ENCODE assay signal across 9 mouse cellular contexts in the genomic region with DNA sequence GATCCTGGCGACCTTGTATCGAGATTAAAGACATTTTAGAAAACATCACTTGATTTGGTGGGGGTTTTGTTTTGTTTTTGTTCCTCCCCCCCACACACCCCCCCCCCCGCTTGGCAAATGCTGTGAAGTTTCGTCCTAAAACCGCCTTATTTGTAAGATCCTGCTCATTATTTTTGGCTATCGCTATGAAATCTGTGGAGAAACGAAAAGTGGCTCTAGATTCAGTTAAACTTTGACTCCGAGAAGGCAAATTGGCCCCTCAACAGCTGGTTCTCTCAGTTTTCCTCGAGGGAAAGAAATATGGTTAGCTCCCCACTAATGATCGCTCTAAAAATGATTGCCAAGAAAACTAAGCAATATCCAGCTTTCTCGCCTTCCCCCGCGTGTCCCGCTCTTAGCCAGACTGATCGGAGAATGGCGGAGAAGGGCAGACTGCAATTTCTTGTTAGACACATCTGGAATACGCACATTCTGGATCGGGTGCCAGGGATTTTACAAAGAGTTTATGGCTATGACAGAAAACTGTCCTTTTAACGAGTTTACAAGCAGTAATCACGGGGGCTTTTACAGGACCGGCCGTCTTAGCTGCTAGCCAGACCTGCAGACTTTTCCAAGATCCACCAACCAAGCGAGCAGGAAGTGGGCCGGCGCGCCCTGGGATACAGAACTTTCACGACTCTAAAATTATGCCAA. TPM values are rescaled to one million over a fixed set of nuclear protein-coding genes. Genes with fewer than 3 reads are reported as not detected.
DNase-seq lines count a peak whose midpoint lies in the region; ATAC-seq lines count a peak whose summit lies in the region.
"Had no signal": no experiment of that assay in that cellular context is flagged by ENCODE, and none has a peak within 500 bp of the region (broad histone marks: within the 10 kb centered on the region; RNA-seq: fewer than 3 reads in every experiment).

No protein-coding gene starts in this region.

- no peaks in the 10 kb centered on the region for H3K36me3 ChIP-seq in forebrain, embryonic 10.5 days (replicated peaks)
- no peaks in the 10 kb centered on the region for H3K36me3 ChIP-seq in forebrain, embryonic 16.5 days (ENCODE audit: control insufficient read depth, insufficient read depth)
- H3K36me3 ChIP-seq in intestine, embryonic 14.5 days (ENCODE audit: control insufficient read depth, insufficient read depth, low read length), result no peaks in the 10 kb centered on the region
- H3K36me3 ChIP-seq in intestine, embryonic 15.5 days, result no peaks in the 10 kb centered on the region
- peaks cover 40% of the 10 kb centered on the region for H3K36me3 ChIP-seq in embryonic facial prominence, embryonic 10.5 days (replicated peaks)
- H3K36me3 ChIP-seq in limb, embryonic 15.5 days, result no peaks in the 10 kb centered on the region
- H3K36me3 ChIP-seq: liver, embryonic 13.5 days had no signal

- WGBS in forebrain, embryonic 10.5 days, result 1% methylated on average over 27 of the region's 27 CpGs
- WGBS in forebrain, embryonic 16.5 days, result 1% methylated on average over 27 of the region's 27 CpGs
- 2% methylated on average over 27 of the region's 27 CpGs for WGBS in intestine, embryonic 14.5 days
- WGBS in intestine, embryonic 15.5 days, result 2% methylated on average over 27 of the region's 27 CpGs
- 2% methylated on average over 27 of the region's 27 CpGs for WGBS in embryonic facial prominence, embryonic 10.5 days
- WGBS in limb, embryonic 15.5 days, result 7% methylated on average over 27 of the region's 27 CpGs

- H3K4me2 ChIP-seq in forebrain, embryonic 16.5 days (ENCODE audit: low read length), result no peak overlapping the region
- no peak overlapping the region for H3K4me2 ChIP-seq in intestine, embryonic 14.5 days (ENCODE audit: low read length)
- H3K4me2 ChIP-seq in intestine, embryonic 15.5 days (replicated peaks), result no peak overlapping the region
- peak overlapping the region; percentile 28 for H3K4me2 ChIP-seq in limb, embryonic 15.5 days
- H3K4me2 ChIP-seq: liver, embryonic 13.5 days had no signal

- H3K9ac ChIP-seq in forebrain, embryonic 16.5 days (replicated peaks; ENCODE audit: low read depth, low read length), result no peak overlapping the region
- no peak overlapping the region for H3K9ac ChIP-seq in intestine, embryonic 14.5 days (ENCODE audit: low read length)
- no peak overlapping the region for H3K9ac ChIP-seq in intestine, embryonic 15.5 days
- 0 out of 2 replicates have a peak overlapping the region, but pooled peaks have one; percentile 0 for H3K9ac ChIP-seq in limb, embryonic 15.5 days
- H3K9ac ChIP-seq: liver, embryonic 13.5 days had no signal

- no peaks in the 10 kb centered on the region for H3K9me3 ChIP-seq in forebrain, embryonic 10.5 days
- no peaks in the 10 kb centered on the region for H3K9me3 ChIP-seq in forebrain, embryonic 16.5 days (ENCODE audit: control insufficient read depth, low read length)
- no peaks in the 10 kb centered on the region for H3K9me3 ChIP-seq in intestine, embryonic 14.5 days (ENCODE audit: control insufficient read depth, low read length)
- H3K9me3 ChIP-seq in intestine, embryonic 15.5 days, result no peaks in the 10 kb centered on the region
- no peaks in the 10 kb centered on the region for H3K9me3 ChIP-seq in embryonic facial prominence, embryonic 10.5 days
- no peaks in the 10 kb centered on the region for H3K9me3 ChIP-seq in limb, embryonic 15.5 days
- H3K9me3 ChIP-seq: liver, embryonic 13.5 days had no signal

- ATAC-seq in forebrain, embryonic 16.5 days, result no peak
- no peak for ATAC-seq in intestine, embryonic 14.5 days (replicated peaks; ENCODE audit: low FRiP score, low TSS enrichment, low read depth)
- no peak for ATAC-seq in intestine, embryonic 15.5 days
- no peak for ATAC-seq in limb, embryonic 15.5 days (ENCODE audit: insufficient number of reproducible peaks, low FRiP score, low TSS enrichment, low read depth)
- ATAC-seq in cerebellum, adult (ENCODE audit: insufficient number of reproducible peaks, low FRiP score, low TSS enrichment), result no peak

- H3K4me3 ChIP-seq in forebrain, embryonic 10.5 days, result peak overlapping the region; percentile 39
- H3K4me3 ChIP-seq in forebrain, embryonic 16.5 days (replicated peaks; ENCODE audit: low read length), result no peak overlapping the region
- H3K4me3 ChIP-seq in intestine, embryonic 14.5 days (ENCODE audit: low read depth, low read length), result no peak overlapping the region
- H3K4me3 ChIP-seq in intestine, embryonic 15.5 days (replicated peaks), result no peak overlapping the region
- peak overlapping the region; percentile 82 for H3K4me3 ChIP-seq in embryonic facial prominence, embryonic 10.5 days
- peak overlapping the region; percentile 29 for H3K4me3 ChIP-seq in limb, embryonic 15.5 days
- H3K4me3 ChIP-seq: liver, embryonic 13.5 days had no signal

- H3K4me1 ChIP-seq in forebrain, embryonic 10.5 days, result peaks cover 42% of the 10 kb centered on the region
- peaks cover 11% of the 10 kb centered on the region for H3K4me1 ChIP-seq in forebrain, embryonic 16.5 days (replicated peaks; ENCODE audit: control insufficient read depth, insufficient read depth, low read length)
- peaks cover 14% of the 10 kb centered on the region for H3K4me1 ChIP-seq in intestine, embryonic 14.5 days (replicated peaks; ENCODE audit: control insufficient read depth, insufficient read depth, low read length)
- H3K4me1 ChIP-seq in intestine, embryonic 15.5 days (replicated peaks), result peaks cover 13% of the 10 kb centered on the region
- peaks cover 81% of the 10 kb centered on the region for H3K4me1 ChIP-seq in embryonic facial prominence, embryonic 10.5 days
- peaks cover 42% of the 10 kb centered on the region for H3K4me1 ChIP-seq in limb, embryonic 15.5 days

- peak; percentile 54 for DNase-seq in forebrain, embryonic 10.5 days (ENCODE audit: extremely low spot score, low spot score)
- peak; percentile 82 for DNase-seq in intestine, embryonic 14.5 days (ENCODE audit: low spot score)
- peak; percentile 64 for DNase-seq in embryonic facial prominence, embryonic 10.5 days (ENCODE audit: low spot score)
- no peak for DNase-seq in adrenal gland, postnatal 10 days
- DNase-seq: liver, embryonic 13.5 days had no signal

- H3K27ac ChIP-seq in forebrain, embryonic 10.5 days, result no peak overlapping the region; the same call in 1 of the 2 replicates
- H3K27ac ChIP-seq in forebrain, embryonic 16.5 days (ENCODE audit: low read length), result no peak overlapping the region
- no peak overlapping the region for H3K27ac ChIP-seq in intestine, embryonic 14.5 days (ENCODE audit: low read depth)
- no peak overlapping the region for H3K27ac ChIP-seq in intestine, embryonic 15.5 days
- H3K27ac ChIP-seq in embryonic facial prominence, embryonic 10.5 days (replicated peaks), result peak overlapping the region; percentile 95
- peak overlapping the region; percentile 62 for H3K27ac ChIP-seq in limb, embryonic 15.5 days
- H3K27ac ChIP-seq: liver, embryonic 13.5 days had no signal

- peaks cover 100% of the 10 kb centered on the region for H3K27me3 ChIP-seq in forebrain, embryonic 10.5 days (ENCODE audit: poor library complexity, severe bottlenecking)
- H3K27me3 ChIP-seq in forebrain, embryonic 16.5 days (replicated peaks; ENCODE audit: control insufficient read depth, insufficient read depth, low read length), result peaks cover 60% of the 10 kb centered on the region
- H3K27me3 ChIP-seq in intestine, embryonic 14.5 days (replicated peaks; ENCODE audit: control insufficient read depth, insufficient read depth, low read length), result peaks cover 97% of the 10 kb centered on the region
- peaks cover 78% of the 10 kb centered on the region for H3K27me3 ChIP-seq in intestine, embryonic 15.5 days (replicated peaks)
- H3K27me3 ChIP-seq in embryonic facial prominence, embryonic 10.5 days (replicated peaks; ENCODE audit: low read depth, poor library complexity, severe bottlenecking), result peaks cover 99% of the 10 kb centered on the region
- peaks cover 61% of the 10 kb centered on the region for H3K27me3 ChIP-seq in limb, embryonic 15.5 days

RNA-seq across cellular contexts. Expression of a gene that starts 13.0 kb away (rescaled TPM):
- polyA plus RNA-seq in forebrain, embryonic 10.5 days (2016; fragmentation: Nextera tagmentation; extraction: Ambion mirVana), result 10.7 and 11.4 TPM in 2 replicates
- polyA plus RNA-seq in forebrain, embryonic 16.5 days (2015; fragmentation: Nextera tagmentation; extraction: Ambion mirVana), result 0.46 and 0.97 TPM in 2 replicates
- not detected in 2 replicates for polyA plus RNA-seq in intestine, embryonic 14.5 days (2014; fragmentation: Nextera tagmentation; extraction: Ambion mirVana)
- polyA plus RNA-seq in intestine, embryonic 15.5 days (2015; fragmentation: Nextera tagmentation; extraction: Ambion mirVana), result 0.19 and 0.40 TPM in 2 replicates
- polyA plus RNA-seq in embryonic facial prominence, embryonic 10.5 days (2016; fragmentation: Nextera tagmentation; extraction: Ambion mirVana), result 38.4 and 45.4 TPM in 2 replicates
- polyA plus RNA-seq in limb, embryonic 15.5 days (2015; fragmentation: Nextera tagmentation; extraction: Ambion mirVana), result 28.2 and 34.3 TPM in 2 replicates
- total RNA-seq in adrenal gland, postnatal 10 days (2021), result 10 to 100 TPM in 1 of 2 experiments, 1 to 10 TPM in 1; 7.1 to 12.8 TPM

Comparison
In these comparisons a context has a peak if more than half of its experiments do, and no peak if none do; other contexts are left out.
1. H3K4me3 ChIP-seq: peak in forebrain, embryonic 10.5 days (single experiment), embryonic facial prominence, embryonic 10.5 days (single experiment) and limb, embryonic 15.5 days (single experiment); none in forebrain, embryonic 16.5 days (single experiment), intestine, embryonic 14.5 days (single experiment) and intestine, embryonic 15.5 days (single experiment).
2. H3K27ac ChIP-seq: peak in embryonic facial prominence, embryonic 10.5 days (single experiment) and limb, embryonic 15.5 days (single experiment); none in forebrain, embryonic 10.5 days (single experiment), forebrain, embryonic 16.5 days (single experiment), intestine, embryonic 14.5 days (single experiment) and intestine, embryonic 15.5 days (single experiment).